In the genomic region with DNA sequence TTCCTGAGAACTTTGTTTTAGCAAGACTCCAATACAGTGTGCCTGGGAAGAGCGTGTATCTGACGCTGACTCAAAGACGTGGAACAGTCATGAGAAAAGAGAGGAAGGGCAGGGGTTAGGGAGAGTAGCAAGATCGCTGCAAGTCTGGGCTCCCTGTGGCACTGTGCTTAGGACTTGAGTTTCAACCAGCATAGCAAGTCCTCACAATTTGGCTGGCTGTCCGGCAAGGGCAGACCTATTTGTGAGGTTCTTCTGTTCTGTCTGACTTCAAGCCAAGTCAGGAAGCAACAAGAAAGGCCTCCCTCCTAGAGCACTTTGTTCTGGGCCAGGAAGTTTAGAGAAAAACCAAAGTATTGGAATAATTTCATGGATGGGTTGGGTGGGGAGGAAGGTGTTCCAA, we compare ENCODE assay signal across 29 mouse cellular contexts.
A peak's percentile ranks its signal among the peaks of the same experiment; 100 is the strongest.
DNase-seq lines count a peak whose midpoint lies in the region; ATAC-seq lines count a peak whose summit lies in the region.
"Had no signal": no experiment of that assay in that cellular context is flagged by ENCODE, and none has a peak within 500 bp of the region (broad histone marks: within the 10 kb centered on the region; RNA-seq: fewer than 3 reads in every experiment).

No protein-coding gene starts in this region.

- DNase-seq in frontal cortex, postnatal 36 days (ENCODE audit: low spot score in 2 of 2): no peak
- DNase-seq in layer of hippocampus, adult 9-11 months: peak; percentile 33
- no peak for DNase-seq in layer of hippocampus, adult 9-10 months (ENCODE audit: low spot score)
- peak; percentile 57 to 69 for DNase-seq in right cerebral cortex, postnatal 10 days (ENCODE audit: low spot score in 2 of 2)
- DNase-seq in right cerebral cortex, adult 2 months (ENCODE audit: low spot score in 2 of 2): no peak
- DNase-seq: adrenal gland, postnatal 36 days; cerebellum, postnatal 25 days; gastrocnemius, postnatal 36 days; heart, adult 18-20 months; heart, postnatal 4 days; kidney, adult 8-10 months; kidney, postnatal 4 days; liver; lung, adult 2 months; lung, postnatal 10 days; midbrain, embryonic 14.5 days; spleen, adult 18-20 months; thymus, postnatal 14 days had no signal

- 69% methylated on average over 5 of the region's 5 CpGs for WGBS in intestine, embryonic 16.5 days

- no peak overlapping the region for H3K4me3 ChIP-seq in intestine, embryonic 16.5 days (ENCODE audit: low read length)
- H3K4me3 ChIP-seq: heart, embryonic 12.5 days; hindbrain, embryonic 15.5 days; intestine, embryonic 15.5 days; neural tube, embryonic 15.5 days had no signal

- no peak overlapping the region for H3K9ac ChIP-seq in intestine, embryonic 16.5 days (ENCODE audit: low read depth, low read length)
- H3K9ac ChIP-seq: heart, embryonic 12.5 days; hindbrain, embryonic 15.5 days; intestine, embryonic 15.5 days; liver, embryonic 14.5 days; neural tube, embryonic 15.5 days had no signal

- H3K4me1 ChIP-seq in intestine, embryonic 16.5 days (ENCODE audit: control insufficient read depth, insufficient read depth, low read length): no peaks in the 10 kb centered on the region
- H3K4me1 ChIP-seq: hindbrain, embryonic 15.5 days; intestine, embryonic 15.5 days; neural tube, embryonic 15.5 days had no signal

- H3K4me2 ChIP-seq in intestine, embryonic 16.5 days (ENCODE audit: low read depth, low read length): no peak overlapping the region
- H3K4me2 ChIP-seq: heart, embryonic 12.5 days; hindbrain, embryonic 15.5 days; intestine, embryonic 15.5 days; neural tube, embryonic 15.5 days had no signal

- peak; percentile 47 for ATAC-seq in frontal cortex, adult (ENCODE audit: low TSS enrichment)
- no peak for ATAC-seq in intestine, embryonic 16.5 days
- ATAC-seq: CD4-positive, CD25-positive, alpha-beta regulatory T cell, adult 4 months; forebrain, embryonic 14.5 days; intestine, embryonic 15.5 days had no signal

- H3K27ac ChIP-seq in intestine, embryonic 16.5 days (ENCODE audit: low read length): no peak overlapping the region
- H3K27ac ChIP-seq: hindbrain, embryonic 15.5 days; intestine, embryonic 15.5 days; kidney, postnatal 0 days; liver, embryonic 14.5 days; macrophage; neural tube, embryonic 15.5 days had no signal

- H3K27me3 ChIP-seq in intestine, embryonic 16.5 days (replicated peaks; ENCODE audit: control insufficient read depth, insufficient read depth, low read length): no peaks in the 10 kb centered on the region
- H3K27me3 ChIP-seq: heart, embryonic 12.5 days; hindbrain, embryonic 15.5 days; intestine, embryonic 15.5 days; neural tube, embryonic 15.5 days had no signal

- no peaks in the 10 kb centered on the region for H3K9me3 ChIP-seq in intestine, embryonic 16.5 days (ENCODE audit: control insufficient read depth, low read length)
- H3K9me3 ChIP-seq: heart, embryonic 12.5 days; hindbrain, embryonic 15.5 days; intestine, embryonic 15.5 days; neural tube, embryonic 15.5 days had no signal

- H3K36me3 ChIP-seq in intestine, embryonic 16.5 days (ENCODE audit: control insufficient read depth, insufficient read depth, low read length): no peaks in the 10 kb centered on the region
- H3K36me3 ChIP-seq: heart, embryonic 12.5 days; hindbrain, embryonic 15.5 days; intestine, embryonic 15.5 days; neural tube, embryonic 15.5 days had no signal

Comparison
In these comparisons a context has a peak if more than half of its experiments do, and no peak if none do; other contexts are left out.
1. DNase-seq: peak in layer of hippocampus, adult 9-11 months (single experiment) and right cerebral cortex, postnatal 10 days (2 of 2); none in frontal cortex, postnatal 36 days (0 of 2), layer of hippocampus, adult 9-10 months (single experiment) and right cerebral cortex, adult 2 months (0 of 2).